Mouse (Mus musculus) liver, adult 2 months (tissue): ENCODE results near the gene Capn5. TPM values are rescaled to one million over a fixed set of nuclear protein-coding genes. Genes with fewer than 3 reads are reported as not detected.
A peak's percentile ranks its signal among the peaks of the same experiment; 100 is the strongest.

ENCODE experiments used
- DNase-seq: peaks from one replicate; pipeline ENCODE4 v3.0.0-alpha.2; 2011; ENCODE audit warnings: low read depth, low spot score; ENCODE audit errors: extremely low read depth
- H3K27ac ChIP-seq: fragments of 200-500 bp; replicated peaks from 2 replicates; pipeline ENCODE4 v1.5.1; 2012; ENCODE audit warnings: low read depth, mild to moderate bottlenecking, control low read depth, inconsistent platforms, low read length; ENCODE audit not compliant: insufficient read depth
- H3K27me3 ChIP-seq: fragments of 200-500 bp; 2 replicates; pipeline ENCODE4 v1.6.1; 2012; ENCODE audit warnings: mild to moderate bottlenecking, moderate library complexity, low read length, inconsistent platforms; ENCODE audit not compliant: control insufficient read depth, insufficient read depth
- H3K36me3 ChIP-seq: fragments of 200-500 bp; 2 replicates; pipeline ENCODE4 v1.6.1; 2012; ENCODE audit warnings: low read length, inconsistent platforms; ENCODE audit not compliant: control insufficient read depth, insufficient read depth
- H3K4me1 ChIP-seq: fragments of 200-500 bp; 2 replicates; pipeline ENCODE4 v1.6.1; 2011; ENCODE audit warnings: low read length; ENCODE audit not compliant: control insufficient read depth, insufficient read depth
- H3K4me3 ChIP-seq: fragments of 200-500 bp; 2 replicates; pipeline ENCODE4 v1.5.1; 2011; ENCODE audit warnings: low read depth, mild to moderate bottlenecking, control low read depth, low read length, moderate library complexity; ENCODE audit not compliant: insufficient read depth
- H3K79me2 ChIP-seq: fragments of 200-500 bp; 2 replicates; pipeline ENCODE4 v1.6.1; 2012; ENCODE audit warnings: inconsistent platforms, mild to moderate bottlenecking, low read length, moderate library complexity; ENCODE audit not compliant: control insufficient read depth, insufficient read depth
- H3K9ac ChIP-seq: fragments of 200-500 bp; 2 replicates; pipeline ENCODE4 v1.6.1; 2012; ENCODE audit warnings: low read depth, mild to moderate bottlenecking, control low read depth, inconsistent platforms, low read length
- CTCF ChIP-seq: fragments of 200-500 bp; IDR thresholded peaks from 2 replicates; pipeline ENCODE4 v1.5.1; 2011; ENCODE audit warnings: low read depth, low read length, control low read depth
- POLR2A ChIP-seq: fragments of 200-500 bp; IDR thresholded peaks from 2 replicates; pipeline ENCODE4 v1.6.1; 2011; ENCODE audit warnings: low read length, control low read depth; ENCODE audit not compliant: insufficient read depth; ENCODE audit errors: extremely low read depth
- WGBS: fragments of 180-500 bp; shearing (Covaris S2); methylation state at CpG from one replicate; pipeline ENCODE4 v1.1.7; 2018; 5-methylcytosine and 5-hydroxymethylcytosine counted together
- polyA plus RNA-seq: library from polyadenylated mRNA; depleted of rRNA; stranded (reverse); fragments of >200 nt; gene quantifications from 2 replicates; pipeline ENCODE4 v1.2.3, GENCODE M21; 2012
- total RNA-seq: library from RNA; depleted of rRNA; stranded (reverse); fragments of >200 nt; gene quantifications from 2 replicates; pipeline ENCODE4 v1.2.3, GENCODE M21; 2014

Capn5 gene
- total and polyA plus RNA-seq, 2 experiments: 1.0 to 2.2 TPM

DNA sequence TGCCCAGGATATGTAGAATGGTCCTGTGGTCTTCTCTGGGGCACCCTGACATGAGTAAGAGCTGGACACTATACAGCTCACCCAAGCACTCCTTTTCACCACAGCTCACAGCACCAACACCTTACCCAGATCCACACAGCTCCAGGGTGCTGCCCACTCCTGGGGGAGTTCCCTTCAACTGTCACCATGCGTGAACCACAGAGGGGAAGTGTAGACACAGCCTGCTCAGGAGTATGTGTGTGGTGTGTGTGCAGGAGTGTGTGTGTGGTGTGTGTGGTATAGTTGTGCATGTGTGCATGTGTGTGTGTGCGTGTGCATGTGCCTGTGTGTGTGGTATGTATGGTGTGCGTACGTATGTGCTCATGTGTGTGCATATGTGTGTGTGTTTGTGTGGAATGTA, 82.2 kb downstream of the Capn5 start:
- no peak overlapping the region for H3K27ac ChIP-seq
- no peaks in the 10 kb centered on the region for H3K27me3 ChIP-seq
- no peak for DNase-seq
- no peak overlapping the region for H3K4me3 ChIP-seq
- no peak for TF ChIP-seq CTCF
- no peak for TF ChIP-seq POLR2A
- H3K79me2 ChIP-seq: no peaks in the 10 kb centered on the region
- H3K36me3 ChIP-seq: no peaks in the 10 kb centered on the region
- H3K9ac ChIP-seq: no peak overlapping the region
- H3K4me1 ChIP-seq: no peaks in the 10 kb centered on the region
- 98% methylated on average over 4 of the region's 4 CpGs for WGBS

DNA sequence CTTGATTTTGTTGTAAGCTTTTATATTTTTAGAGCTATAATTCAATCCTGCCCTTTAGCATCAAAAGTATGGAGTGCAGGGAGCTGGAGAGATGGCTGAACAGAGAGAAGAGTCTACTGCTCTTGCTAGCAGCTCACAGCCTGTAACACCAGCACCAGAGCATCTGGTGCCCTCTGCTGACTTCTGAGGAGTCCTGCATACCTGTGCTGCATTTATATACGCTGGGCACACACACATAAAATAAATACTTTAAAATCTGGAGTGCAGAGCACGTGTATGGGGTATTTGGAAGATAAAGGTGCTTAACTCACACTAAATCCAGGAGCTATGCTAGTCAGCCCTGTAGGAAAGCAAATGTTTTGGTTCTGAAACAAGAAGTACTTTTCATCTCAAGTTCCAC, 91.7 kb downstream of the Capn5 start:
- Histone ChIP-seq H3K4me1 (peaks cover 2% of the 10 kb centered on the region; the same call in 1 of the 2 replicates), H3K79me2 (no peaks in the 10 kb centered on the region), H3K27me3 (no peaks in the 10 kb centered on the region), H3K4me3 (no peak overlapping the region), H3K9ac (no peak overlapping the region), H3K27ac (no peak overlapping the region), H3K36me3 (no peaks in the 10 kb centered on the region)
- no peak for TF ChIP-seq POLR2A
- TF ChIP-seq CTCF: peak; percentile 62
- DNase-seq: no peak
- WGBS: 70% methylated on average over 2 of the region's 2 CpGs

DNA sequence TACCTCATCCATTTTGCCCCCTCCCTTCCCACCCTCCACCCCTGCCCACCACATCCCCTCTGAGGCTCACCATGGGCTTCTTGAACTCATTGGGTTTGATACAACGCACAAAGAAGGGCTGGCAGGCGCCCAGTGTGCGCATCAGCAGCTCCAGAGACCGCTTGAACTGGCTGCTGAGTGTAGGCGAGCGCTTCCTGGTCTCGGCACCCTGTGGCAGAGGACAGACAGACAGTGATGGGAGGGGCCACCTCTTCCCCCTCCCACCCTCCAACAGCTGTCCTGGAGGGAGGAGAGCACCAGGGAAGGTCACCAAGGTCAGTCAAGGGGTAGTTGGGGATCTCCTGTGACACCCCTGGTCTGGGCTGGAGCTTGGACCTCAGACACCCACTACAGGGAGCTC, 92.8 kb downstream of the Capn5 start:
- TF ChIP-seq POLR2A (no peak), CTCF (no peak)
- peaks cover 2% of the 10 kb centered on the region; the same call in 1 of the 2 replicates for H3K4me1 ChIP-seq
- DNase-seq: no peak
- 67% methylated on average over 7 of the region's 7 CpGs for WGBS
- H3K27ac ChIP-seq: peak overlapping the region; percentile 47
- H3K4me3 ChIP-seq: peak overlapping the region; percentile 53
- no peaks in the 10 kb centered on the region for H3K27me3 ChIP-seq
- no peaks in the 10 kb centered on the region for H3K79me2 ChIP-seq
- peak overlapping the region; percentile 59 for H3K9ac ChIP-seq
- H3K36me3 ChIP-seq: 0 out of 2 replicates have a peak, but pooled peaks cover under 1% of the 10 kb centered on the region

DNA sequence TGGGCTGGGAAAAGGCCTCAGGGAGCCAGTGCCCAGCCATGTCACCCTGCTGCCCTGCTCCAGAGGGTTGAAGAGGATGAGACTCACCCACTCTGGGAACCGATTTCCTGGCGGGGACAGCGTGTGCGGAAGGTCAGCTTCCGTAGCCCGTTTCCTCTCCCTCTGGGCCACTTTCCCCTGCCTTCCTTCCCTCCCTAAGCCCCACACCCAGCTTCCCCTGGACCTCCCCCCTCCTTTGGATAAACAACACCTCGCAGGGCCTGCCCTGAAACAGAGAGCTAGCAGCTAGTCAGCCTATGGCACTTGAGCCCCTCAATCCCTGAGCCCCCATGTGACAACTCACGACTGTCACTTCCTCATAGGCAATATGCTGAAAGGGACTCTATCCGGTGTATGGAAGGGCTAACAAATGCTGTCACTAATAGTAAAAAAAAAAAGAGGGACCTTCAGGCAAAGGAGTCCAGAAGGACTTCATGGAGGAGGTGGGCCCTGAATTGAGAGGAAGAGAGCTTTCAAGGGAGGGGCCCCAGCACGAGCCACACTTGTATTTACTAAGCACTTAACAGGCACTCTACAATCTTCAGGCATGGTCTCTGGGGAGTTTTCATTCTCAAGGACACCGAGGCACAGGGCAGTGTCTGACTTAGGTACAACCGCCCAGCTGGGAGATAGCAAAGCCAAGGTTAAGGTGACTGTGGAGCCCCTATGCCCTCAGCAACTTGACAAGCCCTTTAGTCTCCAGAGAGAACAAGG, 93.4 kb downstream of the Capn5 start:
- Histone ChIP-seq H3K27me3 (no peaks in the 10 kb centered on the region), H3K36me3 (0 out of 2 replicates have a peak, but pooled peaks cover 2% of the 10 kb centered on the region), H3K79me2 (no peaks in the 10 kb centered on the region), H3K4me1 (peaks cover 2% of the 10 kb centered on the region; the same call in 1 of the 2 replicates), H3K27ac (peak overlapping the region; percentile 47), H3K9ac (peak overlapping the region; percentile 59), H3K4me3 (peak overlapping the region; percentile 53)
- 68% methylated on average over 12 of the region's 12 CpGs for WGBS
- TF ChIP-seq POLR2A (no peak), CTCF (no peak)
- peak; percentile 12 for DNase-seq

DNA sequence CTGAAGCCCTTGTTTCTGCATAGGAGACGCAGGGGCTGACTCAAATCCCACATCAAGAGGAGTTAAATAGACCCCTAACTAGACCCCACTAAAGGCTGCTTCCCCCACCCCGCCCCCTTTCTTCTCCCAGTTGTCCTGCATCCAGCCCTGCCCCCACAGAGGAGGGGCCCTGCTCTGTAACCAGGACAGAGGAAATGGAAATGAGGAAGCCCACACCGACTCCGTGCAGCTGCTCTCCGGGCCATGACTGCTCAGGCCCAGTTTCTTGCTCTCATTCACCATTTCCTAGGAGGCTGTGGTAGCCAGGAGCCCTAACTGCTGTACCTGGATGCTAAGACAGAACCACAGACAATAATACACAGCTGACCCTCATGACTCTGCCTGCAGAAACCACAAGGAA, 95.7 kb downstream of the Capn5 start:
- TF ChIP-seq CTCF (no peak), POLR2A (no peak)
- Histone ChIP-seq H3K79me2 (no peaks in the 10 kb centered on the region), H3K4me1 (peaks cover 2% of the 10 kb centered on the region; the same call in 1 of the 2 replicates), H3K27ac (peak overlapping the region; percentile 12; the same call in 1 of the 2 replicates), H3K9ac (0 out of 2 replicates have a peak overlapping the region, but pooled peaks have one; percentile 22), H3K27me3 (no peaks in the 10 kb centered on the region), H3K36me3 (peaks cover 7% of the 10 kb centered on the region; the same call in 1 of the 2 replicates), H3K4me3 (no peak overlapping the region)
- 79% methylated on average over 5 of the region's 5 CpGs for WGBS
- DNase-seq: no peak

DNA sequence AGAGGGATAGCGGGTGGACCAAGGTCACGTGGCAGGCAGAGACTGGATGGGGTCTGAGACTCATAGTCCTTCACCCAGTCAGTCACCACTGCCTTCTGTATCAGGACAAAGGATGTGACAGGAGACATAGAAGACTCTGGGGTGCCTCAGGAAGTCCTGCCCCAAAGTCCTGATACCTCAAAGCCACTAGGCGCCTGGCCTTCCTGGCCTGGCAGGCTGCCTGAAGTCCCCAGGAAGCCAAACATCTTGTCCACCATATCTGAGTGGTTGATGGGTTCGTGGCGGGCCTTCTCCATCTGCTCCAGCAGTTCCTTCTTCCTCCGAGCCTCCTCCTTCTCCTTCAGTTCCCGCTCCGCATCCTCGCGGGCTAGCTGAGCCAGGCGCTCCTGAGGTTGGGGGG, 100.6 kb downstream of the Capn5 start:
- H3K4me3 ChIP-seq: no peak overlapping the region
- H3K9ac ChIP-seq: no peak overlapping the region
- TF ChIP-seq POLR2A (no peak), CTCF (no peak)
- H3K36me3 ChIP-seq: peaks cover 8% of the 10 kb centered on the region; the same call in 1 of the 2 replicates
- peaks cover 2% of the 10 kb centered on the region; the same call in 1 of the 2 replicates for H3K4me1 ChIP-seq
- H3K79me2 ChIP-seq: no peaks in the 10 kb centered on the region; the same call in 1 of the 2 replicates
- WGBS: 82% methylated on average over 11 of the region's 11 CpGs
- peak overlapping the region; percentile 37; the same call in 1 of the 2 replicates for H3K27ac ChIP-seq
- peak; percentile 13 for DNase-seq
- no peaks in the 10 kb centered on the region for H3K27me3 ChIP-seq
